In the genomic region with DNA sequence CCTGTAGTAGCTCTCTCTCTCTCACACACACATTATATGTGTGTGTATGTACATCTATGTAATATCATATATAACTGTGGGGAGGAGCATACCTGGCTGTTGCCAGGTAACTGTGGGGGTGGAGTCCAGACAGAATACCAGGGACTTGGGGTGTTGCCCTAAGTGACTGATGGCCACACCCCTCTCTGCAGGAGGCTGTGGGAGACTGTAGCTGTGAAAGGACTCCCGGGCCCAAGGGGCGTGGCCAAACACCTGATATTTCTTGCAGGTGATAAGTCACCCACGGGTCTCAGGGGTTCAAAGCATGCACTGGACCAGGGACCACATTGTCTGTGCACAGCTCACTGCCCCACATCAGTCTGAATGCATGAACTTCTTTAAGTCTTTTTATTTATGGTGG, we compare ENCODE assay signal across 11 mouse cellular contexts.
"Had no signal": no experiment of that assay in that cellular context is flagged by ENCODE, and none has a peak within 500 bp of the region (broad histone marks: within the 10 kb centered on the region; RNA-seq: fewer than 3 reads in every experiment).

No protein-coding gene starts in this region.

- H3K9ac ChIP-seq: limb, embryonic 12.5 days; lung, embryonic 14.5 days; neural tube, embryonic 13.5 days had no signal

- H3K9me3 ChIP-seq: limb, embryonic 12.5 days; neural tube, embryonic 13.5 days had no signal

- H3K4me1 ChIP-seq: neural tube, embryonic 13.5 days had no signal

- DNase-seq: kidney, adult 8-10 months; kidney, postnatal 36 days; lung, embryonic 14.5 days; lung, postnatal 10 days; lung, postnatal 4 days; right cerebral cortex, postnatal 25 days had no signal

- H3K4me2 ChIP-seq: limb, embryonic 12.5 days; lung, embryonic 14.5 days; midbrain, embryonic 11.5 days; neural tube, embryonic 13.5 days had no signal

- H3K4me3 ChIP-seq: layer of hippocampus, adult 2 months; limb, embryonic 12.5 days; neural tube, embryonic 13.5 days had no signal

- ATAC-seq: midbrain, embryonic 16.5 days had no signal

- H3K27me3 ChIP-seq: limb, embryonic 12.5 days; neural tube, embryonic 13.5 days had no signal

- H3K36me3 ChIP-seq: limb, embryonic 12.5 days; neural tube, embryonic 13.5 days had no signal

- H3K27ac ChIP-seq: layer of hippocampus, adult 2 months; limb, embryonic 12.5 days; neural tube, embryonic 13.5 days had no signal
